Mouse (Mus musculus): Measurements from ENCODE around the gene Crybb2. TPM values are rescaled to one million over a fixed set of nuclear protein-coding genes. Genes with fewer than 3 reads are reported as not detected.
"Not testable (repeated sequence)": the region's sequence is repeated elsewhere in the genome, so short reads cannot be mapped to it uniquely, and the experiment has no call there.

Gene Crybb2
- total RNA-seq (2014; fragmentation: Nextera tagmentation), result not detected in 2 replicates
- total RNA-seq (2017), result not detected in 2 replicates

DNA sequence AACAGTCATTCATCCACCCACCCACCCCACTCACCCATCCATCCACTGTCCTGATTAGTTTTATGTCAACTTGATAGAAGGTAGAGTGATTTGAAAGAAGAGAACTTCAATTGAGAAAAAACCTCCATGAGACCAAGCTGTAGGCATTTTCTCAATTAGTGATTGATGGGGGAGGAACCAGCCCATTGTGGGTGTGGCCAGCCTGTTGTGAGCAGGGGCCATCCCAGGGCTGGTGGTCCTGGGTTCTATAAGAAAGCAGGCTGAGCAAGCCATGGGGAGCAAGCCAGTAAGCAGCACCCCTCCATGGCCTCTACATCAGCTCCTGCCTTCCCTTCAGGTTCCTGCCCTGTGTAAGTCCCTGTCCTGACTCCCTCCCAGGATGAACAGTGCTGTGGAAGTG is at the start of gene Crybb2:
Crybb2 (minus strand) TSS at position 101 of the 400 bp plus-strand sequence.
- ATAC-seq (replicated peaks; ENCODE audit: poor library complexity, severe bottlenecking), result no peak

DNA sequence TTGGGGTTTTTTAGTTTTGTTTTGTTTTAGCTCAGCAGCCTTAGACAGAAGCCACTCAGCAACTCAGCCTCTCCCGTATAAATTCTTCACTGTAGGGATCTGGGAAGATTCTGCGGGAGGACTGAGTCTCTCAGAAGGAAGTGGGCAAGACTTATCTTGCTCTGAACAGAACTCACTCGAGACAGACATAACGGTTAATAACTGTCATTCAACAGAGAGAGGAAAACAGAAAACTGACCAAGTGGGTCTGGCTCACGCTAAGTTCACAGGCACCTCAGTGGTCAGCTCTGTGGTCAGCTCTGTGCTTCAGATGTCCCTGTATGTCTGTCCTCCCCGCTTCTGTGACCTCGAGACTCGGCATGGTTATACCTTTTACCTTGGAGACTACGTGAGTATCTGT is 49.4 kb upstream of the Crybb2 start:
- no peak for ATAC-seq (replicated peaks; ENCODE audit: poor library complexity, severe bottlenecking)

DNA sequence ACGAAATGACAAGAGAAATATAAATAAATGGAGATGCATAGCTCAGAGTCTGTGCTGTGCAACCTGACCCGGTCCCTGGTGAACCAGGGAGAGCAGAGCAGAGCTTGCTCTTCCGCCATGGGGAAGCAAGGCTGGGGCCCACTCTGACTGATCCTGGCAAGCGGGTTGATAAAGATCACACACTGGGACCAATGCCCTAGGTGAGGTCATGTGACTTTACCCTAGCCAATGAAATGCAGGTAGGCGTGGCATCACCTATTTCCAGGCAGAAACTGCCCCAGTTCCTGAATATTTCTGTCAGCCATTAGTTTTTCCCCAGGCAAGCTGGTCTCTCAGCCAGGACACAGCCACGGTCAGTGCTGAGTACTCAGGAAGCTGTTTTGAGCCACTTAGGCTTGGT is 48.8 kb upstream of the Crybb2 start:
- ATAC-seq (replicated peaks; ENCODE audit: poor library complexity, severe bottlenecking), result peak; percentile 40

DNA sequence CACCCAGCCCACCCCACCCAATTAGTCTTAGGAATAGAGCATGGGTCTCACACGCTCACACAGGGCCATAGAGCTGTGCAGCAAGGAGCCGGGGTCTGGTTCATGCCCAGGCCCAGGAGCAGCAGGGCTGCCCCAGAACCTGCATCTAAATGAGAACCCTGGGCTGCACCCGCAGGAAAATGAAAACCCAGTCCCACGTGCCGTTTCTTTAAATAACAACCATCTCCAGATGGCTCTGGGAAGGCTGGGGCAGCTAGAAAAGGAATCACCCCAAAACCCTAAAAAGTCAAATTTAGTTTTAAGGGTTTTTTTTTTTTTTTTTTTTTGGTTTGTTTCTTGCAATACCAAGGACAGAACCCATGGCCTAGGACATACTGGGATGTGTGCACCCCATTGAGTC is 47.4 kb upstream of the Crybb2 start:
- no peak for ATAC-seq (replicated peaks; ENCODE audit: poor library complexity, severe bottlenecking)

DNA sequence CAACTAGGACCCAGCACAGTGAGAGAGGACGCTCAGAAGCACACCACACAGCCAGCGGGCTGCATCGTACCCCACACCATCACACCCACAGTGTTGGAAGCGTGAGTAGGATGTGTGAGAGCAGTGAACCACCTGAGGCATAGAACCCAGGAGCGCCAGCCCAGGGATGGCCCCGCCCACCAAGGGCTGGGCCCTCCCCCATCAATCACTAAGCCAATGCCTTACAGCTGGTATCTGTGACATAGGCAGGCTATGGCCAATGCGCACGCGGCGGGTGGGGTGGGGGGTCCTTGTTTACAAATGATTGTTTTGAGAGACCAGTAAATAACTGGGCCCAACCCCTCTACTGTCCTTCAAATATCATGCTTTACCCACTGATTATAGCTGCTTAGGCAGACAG is 46.0 kb upstream of the Crybb2 start:
- ATAC-seq (replicated peaks; ENCODE audit: poor library complexity, severe bottlenecking), result no peak

DNA sequence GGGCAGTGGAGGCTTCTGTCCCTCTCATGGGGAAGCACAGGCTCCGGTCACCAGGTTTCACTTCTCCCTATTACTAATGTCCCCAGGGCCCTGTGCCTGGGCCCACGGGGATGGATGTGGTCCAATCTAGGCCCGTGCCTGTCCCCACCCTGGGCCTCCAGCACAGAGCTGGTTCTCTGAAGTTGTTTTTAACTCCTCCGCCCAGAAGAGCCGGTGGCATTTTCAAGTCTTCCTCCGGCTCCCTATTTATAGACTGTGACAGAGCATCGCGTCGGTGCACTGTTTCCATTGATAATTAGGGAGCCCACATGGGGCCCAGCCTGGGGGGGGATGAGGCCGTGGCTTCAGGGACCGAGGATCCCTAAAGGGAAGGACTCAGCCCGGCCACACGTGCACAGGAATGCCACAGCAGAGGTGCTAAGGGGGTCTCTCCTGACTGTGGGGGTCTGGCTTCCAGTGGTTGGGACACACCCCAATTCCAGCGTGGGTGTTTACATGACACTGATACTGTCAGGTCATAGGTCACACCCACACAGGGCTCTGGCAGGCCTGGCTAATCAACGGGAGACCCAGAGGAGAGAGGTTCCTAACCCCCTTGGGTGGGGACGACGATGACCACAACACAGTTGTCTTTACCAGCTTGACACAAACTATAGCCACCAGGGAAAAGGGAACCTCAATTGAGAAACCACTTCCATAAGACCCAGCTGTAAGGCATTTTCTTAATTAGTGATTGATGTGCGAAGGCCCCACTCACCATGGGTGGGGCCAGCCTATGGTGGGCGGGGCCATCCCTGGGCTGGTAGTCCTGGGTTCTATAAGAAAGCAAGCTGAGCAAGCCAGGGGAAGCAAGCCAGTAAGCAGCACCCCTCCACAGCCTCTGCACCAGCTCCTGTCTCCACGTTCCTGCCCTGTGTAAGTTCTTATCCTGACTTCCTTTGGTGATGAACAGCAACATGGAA is 44.6 kb upstream of the Crybb2 start:
- peak; percentile 68 for ATAC-seq (replicated peaks; ENCODE audit: poor library complexity, severe bottlenecking)

DNA sequence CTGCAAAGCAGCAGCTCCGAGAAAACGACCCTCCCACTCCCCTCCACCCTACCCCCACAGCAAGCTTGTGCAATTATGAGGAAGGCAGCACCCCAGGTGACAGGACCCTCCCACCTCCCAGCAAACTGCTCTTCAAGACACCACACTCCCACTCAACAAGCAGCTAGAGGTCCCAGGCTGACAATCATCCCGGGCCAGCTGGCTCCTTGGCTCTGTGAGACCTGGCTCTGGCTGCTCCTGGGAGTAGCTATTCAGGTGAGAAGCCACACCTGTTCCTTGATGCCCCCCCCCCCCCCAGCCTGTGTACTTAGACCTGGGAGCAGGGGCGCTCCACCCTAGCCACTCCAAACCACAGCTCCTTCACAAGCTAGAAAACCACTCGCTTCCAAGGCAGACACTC is 43.2 kb upstream of the Crybb2 start:
- peak; percentile 7; the same call in 1 of the 2 replicates for ATAC-seq (replicated peaks; ENCODE audit: poor library complexity, severe bottlenecking)

DNA sequence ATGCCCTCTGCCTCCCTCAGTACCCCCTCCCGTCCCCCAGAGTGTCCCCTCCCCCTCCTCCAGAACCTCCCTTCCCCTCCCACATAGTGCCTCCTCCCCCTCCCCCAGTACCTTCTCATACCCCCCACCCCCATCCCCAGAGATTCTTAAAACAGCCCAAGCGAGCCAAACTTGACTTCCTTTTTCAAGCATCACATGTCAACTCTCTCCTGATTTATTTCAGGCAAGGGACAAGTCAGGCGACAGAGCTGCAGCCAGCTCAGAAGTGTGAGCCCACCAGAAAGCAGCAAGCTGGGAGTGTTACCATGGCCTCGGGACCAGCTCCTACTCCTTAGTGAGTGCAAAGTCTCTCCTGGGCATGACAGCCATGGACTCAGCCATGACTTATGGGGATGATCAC is 41.4 kb upstream of the Crybb2 start:
- no peak for ATAC-seq (replicated peaks; ENCODE audit: poor library complexity, severe bottlenecking)

DNA sequence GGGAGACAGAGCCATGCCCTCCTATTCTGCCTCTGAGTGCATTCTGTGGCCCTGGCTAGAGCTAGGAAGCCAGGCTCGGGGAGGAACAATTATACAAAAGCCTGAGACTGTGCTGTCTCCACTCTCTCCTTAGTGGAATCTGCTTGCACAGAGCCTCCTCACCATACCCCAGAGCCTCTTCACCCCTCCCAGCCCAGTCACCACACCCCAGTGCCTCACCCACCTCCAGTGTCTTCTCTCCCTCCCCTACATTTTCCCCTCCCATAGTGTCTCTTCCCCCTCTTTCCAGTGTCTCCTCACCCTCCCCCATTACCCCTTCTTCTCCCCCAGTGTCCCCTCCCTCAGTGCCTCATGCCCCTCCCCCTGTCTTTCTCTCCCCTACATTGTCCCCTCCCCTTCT is 41.0 kb upstream of the Crybb2 start:
- no peak for ATAC-seq (replicated peaks; ENCODE audit: poor library complexity, severe bottlenecking)

DNA sequence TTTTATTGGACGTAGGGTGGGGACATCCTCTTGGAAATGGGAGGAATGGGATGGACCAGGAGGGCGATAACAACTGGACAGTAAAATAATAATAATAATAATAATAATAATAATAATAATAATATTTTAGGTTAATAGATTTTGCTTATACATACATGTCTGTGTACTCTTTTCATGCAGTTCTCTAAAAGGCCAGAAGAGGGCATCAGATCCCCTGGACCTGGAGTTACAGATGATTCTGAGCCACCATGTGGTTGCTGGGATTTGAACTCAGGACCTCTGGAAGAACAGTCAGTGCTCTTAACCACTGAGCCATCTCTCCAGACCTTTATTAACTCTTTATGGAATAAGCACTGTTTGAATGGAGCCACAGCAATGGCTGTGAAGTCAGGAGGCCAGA is 39.7 kb upstream of the Crybb2 start:
- not testable (repeated sequence) for ATAC-seq (replicated peaks; ENCODE audit: poor library complexity, severe bottlenecking)

DNA sequence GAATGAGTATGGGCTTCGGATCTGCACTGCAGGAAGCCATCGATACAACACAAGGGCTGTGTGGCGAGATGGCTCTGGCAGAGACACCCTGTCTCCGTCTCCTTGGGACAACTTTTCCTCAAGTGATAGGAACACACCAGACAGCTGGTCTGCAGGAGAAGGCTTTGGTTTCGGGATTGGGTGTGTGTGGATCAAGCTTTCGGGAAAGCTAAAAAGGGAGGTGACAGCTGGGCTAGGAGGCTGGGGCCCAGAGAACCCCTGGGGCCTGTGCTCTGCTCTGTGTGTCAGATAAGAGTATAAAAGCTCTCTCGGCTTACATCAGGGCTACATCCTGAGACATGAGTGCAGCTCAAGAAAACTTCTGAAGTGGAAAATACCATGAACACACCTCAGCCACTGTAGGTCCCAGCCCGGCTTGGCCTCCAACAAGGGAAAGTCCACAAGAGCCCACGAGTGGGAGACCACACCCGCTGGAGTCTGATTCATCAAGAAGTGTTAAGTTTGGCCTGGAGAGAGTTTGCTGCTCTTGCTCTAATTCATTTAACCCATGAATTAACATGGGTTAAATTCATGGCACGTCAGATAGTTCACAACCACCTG is 38.3 kb upstream of the Crybb2 start:
- no peak for ATAC-seq (replicated peaks; ENCODE audit: poor library complexity, severe bottlenecking)

DNA sequence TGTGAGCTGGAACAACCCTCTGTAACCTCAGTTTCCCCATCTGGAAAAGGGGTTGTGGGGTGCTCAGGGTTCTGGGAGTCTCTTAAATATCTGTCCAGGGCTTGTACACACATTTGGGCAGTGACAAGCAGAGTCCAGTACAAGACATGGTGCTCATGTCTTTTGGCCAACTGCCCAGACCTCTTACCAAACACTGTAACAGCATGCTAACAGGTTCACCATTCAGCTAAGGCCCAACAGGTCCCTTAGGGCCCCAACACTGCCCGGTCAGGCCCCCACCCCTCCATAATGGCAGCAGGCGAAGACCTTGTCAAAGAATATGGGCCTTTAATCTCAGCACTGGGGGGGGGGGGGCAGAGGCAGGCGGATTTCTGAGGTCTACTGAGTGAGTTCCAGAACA is 37.8 kb upstream of the Crybb2 start:
- no peak for ATAC-seq (replicated peaks; ENCODE audit: poor library complexity, severe bottlenecking)

DNA sequence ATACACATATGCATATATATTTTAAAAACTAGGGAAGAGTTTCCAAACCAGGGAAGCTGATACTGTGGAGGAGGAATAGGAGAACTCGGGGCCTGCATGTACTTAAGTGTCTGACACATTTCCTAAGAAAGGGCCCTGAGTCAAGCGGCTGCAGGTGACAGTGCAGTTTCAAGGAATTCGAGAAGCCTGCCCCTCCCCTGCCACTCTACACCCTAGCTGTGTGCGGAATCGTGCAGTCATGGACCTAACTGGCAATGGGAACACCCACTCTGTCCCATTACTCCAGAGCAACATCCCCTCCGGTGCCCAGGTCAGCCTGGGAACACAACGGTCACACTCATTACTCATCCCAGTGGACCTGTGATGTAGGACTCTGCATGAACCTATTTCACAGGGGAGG is 36.7 kb upstream of the Crybb2 start:
- no peak for ATAC-seq (replicated peaks; ENCODE audit: poor library complexity, severe bottlenecking)

DNA sequence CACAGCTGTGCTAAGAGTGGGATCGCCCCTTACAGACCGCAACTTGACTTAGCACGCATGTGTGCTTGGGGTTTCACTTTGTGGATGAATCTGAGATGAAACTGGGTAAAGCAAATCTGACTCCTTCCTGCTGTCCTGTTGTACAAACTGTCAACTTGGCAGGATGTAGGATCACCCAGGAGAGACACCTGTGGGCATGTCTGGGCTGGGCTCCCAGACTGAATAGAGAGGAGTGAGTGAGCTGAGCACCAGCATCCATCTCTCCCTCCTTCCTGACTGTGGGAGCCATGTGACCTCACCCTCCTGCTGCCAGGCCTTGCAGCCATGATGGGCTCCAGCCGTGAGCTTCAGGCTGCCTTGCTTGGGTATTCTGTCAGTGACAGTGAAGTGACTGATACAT is 35.6 kb upstream of the Crybb2 start:
- no peak for ATAC-seq (replicated peaks; ENCODE audit: poor library complexity, severe bottlenecking)

DNA sequence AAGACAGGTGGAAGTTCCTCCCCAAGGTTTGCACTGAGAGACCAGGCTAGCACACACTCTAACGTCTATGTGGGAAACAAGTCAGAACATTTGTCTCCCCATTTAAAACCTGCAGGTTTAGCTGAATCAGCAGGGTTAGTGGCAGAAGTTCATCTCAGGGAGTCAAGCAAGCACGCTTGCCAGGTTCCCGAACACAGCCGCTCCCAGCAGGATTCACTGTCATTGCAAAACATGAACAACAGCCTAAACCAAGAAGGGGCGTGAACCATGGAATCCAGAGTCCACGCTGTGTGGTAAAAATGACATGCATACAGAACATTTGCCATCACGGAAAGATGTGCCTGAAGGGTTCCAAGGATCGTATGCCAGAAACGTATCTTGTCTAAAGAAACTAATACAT is 35.1 kb upstream of the Crybb2 start:
- no peak for ATAC-seq (replicated peaks; ENCODE audit: poor library complexity, severe bottlenecking)

DNA sequence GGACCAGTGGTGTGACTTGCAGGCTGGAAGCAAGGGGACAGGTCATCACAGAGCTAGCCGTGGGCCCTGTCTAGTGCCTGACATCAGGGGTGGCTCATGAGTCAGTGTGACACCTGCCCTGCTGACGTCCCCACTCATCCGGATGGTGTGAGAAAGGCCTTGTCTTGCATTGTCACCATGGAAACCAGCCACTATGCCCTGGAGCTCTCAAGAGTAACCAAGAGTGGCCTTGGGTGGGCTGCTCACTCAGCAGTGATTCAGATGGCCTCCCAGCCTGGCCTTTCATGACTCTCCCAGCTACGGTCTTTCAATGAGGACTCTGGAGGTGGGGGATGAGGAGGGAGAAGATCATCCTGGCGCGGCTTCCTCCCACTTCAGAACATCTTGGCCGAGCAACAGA is 32.5 kb upstream of the Crybb2 start:
- no peak for ATAC-seq (replicated peaks; ENCODE audit: poor library complexity, severe bottlenecking)

DNA sequence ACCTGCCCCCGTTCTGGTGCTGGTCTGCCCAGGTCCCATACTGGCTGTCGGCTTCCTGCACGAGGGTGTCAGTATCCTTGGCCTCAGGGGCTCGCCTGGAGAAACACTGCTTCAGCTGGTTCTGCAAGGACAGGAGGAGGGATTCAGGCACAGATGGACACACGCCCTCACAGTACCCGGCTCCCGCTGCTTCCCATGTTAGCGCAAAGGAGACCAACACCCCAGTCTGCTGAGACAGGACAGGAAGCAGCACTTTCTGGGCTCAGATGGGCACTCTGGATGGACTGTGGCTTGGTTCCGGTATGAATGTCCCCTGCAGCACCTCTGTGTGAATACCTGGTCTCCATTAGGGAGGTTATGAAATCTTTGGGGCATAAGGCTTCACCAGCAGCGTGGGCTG is 31.5 kb upstream of the Crybb2 start:
- ATAC-seq (replicated peaks; ENCODE audit: poor library complexity, severe bottlenecking), result no peak

DNA sequence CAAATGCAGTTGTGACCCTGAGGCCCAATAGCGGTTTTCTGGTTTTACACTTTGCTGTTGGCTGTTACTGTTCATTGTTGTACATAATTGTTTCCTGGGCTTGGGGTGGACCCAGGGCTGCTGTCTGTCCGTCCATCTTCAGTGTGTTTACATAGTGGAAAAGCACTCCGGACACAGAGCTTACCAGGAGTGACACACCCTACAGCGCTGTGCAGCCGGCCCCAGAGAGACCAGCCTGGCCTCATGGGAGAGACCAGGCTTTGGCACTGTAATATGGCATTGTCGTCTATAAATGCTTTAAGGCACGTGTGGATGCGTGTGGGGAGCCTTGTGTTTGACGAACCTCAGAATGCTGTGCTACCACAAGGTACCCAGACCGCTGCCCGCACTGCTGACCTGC is 30.5 kb upstream of the Crybb2 start:
- no peak for ATAC-seq (replicated peaks; ENCODE audit: poor library complexity, severe bottlenecking)

DNA sequence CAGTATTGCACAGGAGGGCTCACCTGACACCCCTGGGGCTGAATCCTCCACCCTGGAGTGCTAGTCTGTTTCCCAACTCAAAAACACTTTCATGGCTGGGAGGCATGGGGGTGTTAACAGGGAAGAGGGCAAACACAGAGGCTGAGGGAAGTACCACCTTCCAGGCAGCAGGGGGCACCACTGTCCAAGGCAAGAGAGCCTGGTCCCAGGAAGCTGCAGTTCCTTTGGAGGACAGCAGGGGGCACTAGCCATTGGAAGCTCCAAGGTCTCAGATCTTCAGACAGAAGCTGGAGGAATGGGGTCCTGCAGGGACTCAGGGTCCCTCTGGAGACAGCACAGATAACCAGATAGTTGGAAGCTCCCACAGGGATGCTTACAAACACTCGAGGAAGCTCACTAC is 29.6 kb upstream of the Crybb2 start:
- ATAC-seq (replicated peaks; ENCODE audit: poor library complexity, severe bottlenecking), result peak; percentile 96

DNA sequence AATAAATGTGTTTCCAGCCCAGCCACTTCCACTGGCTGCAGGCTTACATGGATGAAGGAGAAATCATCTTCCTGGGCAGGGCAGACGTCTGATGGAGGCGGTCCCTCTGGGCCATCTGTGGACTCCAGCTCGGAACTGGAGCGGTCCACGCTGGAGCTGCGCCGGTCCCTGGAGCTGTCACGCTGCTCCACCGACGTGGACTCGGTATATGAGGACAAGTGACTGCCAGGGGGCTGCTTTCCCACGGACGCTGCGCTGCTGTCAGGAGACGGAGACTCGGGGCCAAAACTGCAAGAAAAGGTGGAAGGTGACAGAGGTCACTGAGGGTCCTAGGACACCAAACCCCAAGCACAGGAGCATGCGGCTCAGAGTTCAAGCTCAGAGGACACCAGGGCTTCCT is 27.6 kb upstream of the Crybb2 start:
- ATAC-seq (replicated peaks; ENCODE audit: poor library complexity, severe bottlenecking), result no peak

DNA sequence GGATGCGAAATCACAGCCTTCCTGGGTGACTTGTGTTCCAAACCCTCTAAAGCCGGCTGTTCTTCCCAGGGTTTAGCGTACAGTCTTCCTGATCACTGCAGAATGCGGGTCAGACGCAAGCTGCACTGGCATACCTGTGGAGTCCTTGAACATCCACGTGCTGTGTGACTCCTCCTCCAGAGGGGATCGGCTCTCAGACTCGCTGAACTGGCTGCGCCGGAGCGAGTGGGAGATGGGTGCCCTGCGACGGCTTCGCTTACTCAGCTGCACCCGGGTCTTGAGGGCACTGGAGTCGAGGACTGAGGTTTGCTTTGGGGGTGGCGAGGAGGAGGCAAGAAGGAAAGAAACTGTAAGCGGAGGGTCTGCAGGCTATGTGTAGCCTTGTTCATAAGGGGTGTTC is 25.5 kb upstream of the Crybb2 start:
- ATAC-seq (replicated peaks; ENCODE audit: poor library complexity, severe bottlenecking), result no peak

DNA sequence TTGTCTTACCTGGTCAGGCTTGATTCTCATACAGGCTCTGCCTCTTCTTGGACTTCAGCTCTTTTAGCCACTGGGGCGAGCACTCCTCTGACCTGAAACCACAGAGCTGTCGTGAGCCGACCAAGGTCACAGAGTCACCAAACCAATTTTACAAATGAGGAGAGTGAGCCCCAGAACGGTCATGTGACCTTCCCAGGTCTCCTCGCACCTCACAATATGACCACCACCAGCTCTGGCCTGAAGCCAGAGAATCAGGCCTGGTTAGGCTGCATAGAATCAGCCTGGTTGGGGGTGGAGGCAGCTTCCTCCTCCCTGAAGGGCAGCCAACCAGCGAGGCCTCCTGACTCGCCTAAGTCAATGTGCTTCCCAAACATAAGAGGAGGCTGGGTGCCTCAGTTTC is 22.5 kb upstream of the Crybb2 start:
- no peak for ATAC-seq (replicated peaks; ENCODE audit: poor library complexity, severe bottlenecking)

All from granulocyte monocyte progenitor cell, adult 5-6 weeks (primary cell).